Mouse (Mus musculus) heart, adult 2 months (tissue): Measurements from ENCODE around the gene Thegl. TPM values are rescaled to one million over a fixed set of nuclear protein-coding genes. Genes with fewer than 3 reads are reported as not detected.
A peak's percentile ranks its signal among the peaks of the same experiment; 100 is the strongest.

Experiments
- DNase-seq, 2 experiments: peaks; one replicate each; pipeline ENCODE4 v3.0.0; 2021
- H3K27ac ChIP-seq: fragments of 200-600 bp; 2 replicates; pipeline ENCODE4 v1.8.1; 2022
- H3K27me3 ChIP-seq: fragments of 200-500 bp; 2 replicates; pipeline ENCODE4 v1.6.1; 2012; ENCODE audit warnings: mild to moderate bottlenecking, low read length, inconsistent platforms, mixed read lengths; ENCODE audit not compliant: control insufficient read depth, insufficient read depth
- H3K36me3 ChIP-seq: fragments of 200-500 bp; 2 replicates; pipeline ENCODE4 v1.6.1; 2012; ENCODE audit warnings: low read length, inconsistent platforms; ENCODE audit not compliant: control insufficient read depth, insufficient read depth
- H3K4me1 ChIP-seq: fragments of 200-500 bp; 2 replicates; pipeline ENCODE4 v1.6.1; 2011; ENCODE audit warnings: low read length; ENCODE audit not compliant: control insufficient read depth, insufficient read depth
- H3K4me3 ChIP-seq: fragments of 200-600 bp; 2 replicates; pipeline ENCODE4 v1.8.1; 2022
- H3K79me2 ChIP-seq: fragments of 200-500 bp; replicated peaks from 2 replicates; pipeline ENCODE4 v1.6.1; 2012; ENCODE audit warnings: mild to moderate bottlenecking, inconsistent platforms, low read length, moderate library complexity, mixed read lengths; ENCODE audit not compliant: control insufficient read depth, insufficient read depth
- H3K9ac ChIP-seq: fragments of 200-500 bp; 2 replicates; pipeline ENCODE4 v1.6.1; 2012; ENCODE audit warnings: low read depth, mild to moderate bottlenecking, control low read depth, inconsistent platforms, low read length, mixed read lengths
- CTCF ChIP-seq: fragments of 200-600 bp; IDR thresholded peaks from 2 replicates; pipeline ENCODE4 v1.8.1; 2022; ENCODE audit warnings: antibody characterized with exemption, mild to moderate bottlenecking, moderate library complexity
- EP300 ChIP-seq: fragments of 200-500 bp; IDR thresholded peaks from 2 replicates; pipeline ENCODE4 v1.6.1; 2011; ENCODE audit warnings: low read depth, low read length, control low read depth; ENCODE audit not compliant: insufficient read depth
- POLR2A ChIP-seq: fragments of 200-500 bp; IDR thresholded peaks from 2 replicates; pipeline ENCODE4 v1.6.1; 2011; ENCODE audit warnings: mild to moderate bottlenecking, low read depth, low read length, control low read depth; ENCODE audit not compliant: insufficient read depth
- WGBS: fragments of 180-500 bp; shearing (Covaris S2); methylation state at CpG from one replicate; pipeline ENCODE4 v1.1.7; 2018; 5-methylcytosine and 5-hydroxymethylcytosine counted together
- intact Hi-C: fragments of 180-260 bp; cut with DNase I; formaldehyde crosslinking; loops from one replicate; pipeline ENCODE4 v1.15.1; 2025
- polyA plus RNA-seq: library from polyadenylated mRNA; depleted of rRNA; stranded (reverse); fragments of >200 nt; gene quantifications from 2 replicates; pipeline ENCODE4 v1.2.3, GENCODE M21; 2012
- total RNA-seq, 2 experiments: library from RNA; stranded (reverse); gene quantifications; 2 replicates each; pipeline ENCODE4 v1.2.3; 2021

The Thegl gene
- total and polyA plus RNA-seq, 3 experiments: 0.25 TPM; not detected in 2

DNA sequence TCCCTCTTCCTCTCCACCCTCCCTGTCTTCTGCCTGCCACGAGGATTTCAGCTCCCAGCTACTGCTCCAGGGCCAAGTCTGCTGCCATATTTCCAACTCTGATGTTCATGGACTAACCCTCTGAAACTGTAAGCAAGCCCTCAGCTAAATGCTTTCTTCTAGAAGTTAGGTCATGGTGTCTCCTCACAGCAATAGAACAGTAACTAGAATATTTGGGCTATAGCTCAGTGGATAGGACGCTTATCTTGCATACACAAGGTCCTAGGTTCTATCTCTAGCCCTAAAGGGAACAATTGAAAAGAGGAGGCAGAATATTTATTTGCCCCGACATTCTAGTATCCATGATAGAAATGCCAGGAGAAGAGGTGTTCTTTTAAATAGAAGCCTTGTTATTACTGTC is 83.1 kb downstream of the Thegl start:
- Histone ChIP-seq H3K79me2 (no peaks in the 10 kb centered on the region), H3K36me3 (peaks cover 7% of the 10 kb centered on the region; the same call in 1 of the 2 replicates), H3K27ac (no peak overlapping the region; the same call in 1 of the 2 replicates), H3K4me1 (peaks cover 4% of the 10 kb centered on the region), H3K4me3 (no peak overlapping the region), H3K27me3 (no peaks in the 10 kb centered on the region), H3K9ac (no peak overlapping the region)
- DNase-seq: no peak
- no peak for TF ChIP-seq EP300
- no peak for TF ChIP-seq POLR2A
- no peak for TF ChIP-seq CTCF
- 78% methylated on average over 3 of the region's 3 CpGs for WGBS
- intact Hi-C loops: no loop called here

DNA sequence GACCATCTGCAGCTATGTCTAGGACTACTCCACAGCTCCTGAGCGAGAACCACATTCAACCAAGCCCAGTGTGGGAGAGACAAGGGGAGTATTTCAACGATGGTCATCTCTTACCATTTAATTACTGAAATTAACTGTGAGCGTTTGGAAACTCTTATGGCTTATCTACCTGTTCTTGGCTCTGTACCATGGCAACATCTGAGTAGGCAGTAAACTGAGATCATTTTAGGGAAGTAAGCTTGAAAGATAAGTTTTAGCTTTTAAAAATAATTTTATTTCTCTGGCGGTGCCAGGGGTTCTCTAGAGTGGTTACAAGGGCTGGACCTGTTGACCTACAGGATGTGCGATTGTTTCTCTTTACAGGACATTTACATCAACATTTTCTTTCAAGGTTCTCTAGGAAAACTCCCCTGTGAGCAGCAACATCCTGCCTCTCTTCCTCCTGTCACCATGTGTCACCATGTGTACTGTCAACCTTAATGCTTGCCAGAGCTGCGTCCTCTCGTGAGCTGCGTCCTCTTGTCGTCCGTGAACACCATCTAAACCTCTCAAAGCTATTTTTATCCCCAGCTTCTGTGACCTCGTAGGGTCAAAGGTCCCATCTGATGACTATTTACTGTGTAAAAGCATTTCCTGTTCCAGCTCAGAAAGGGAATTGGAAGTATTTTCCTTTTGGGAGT is 83.6 kb downstream of the Thegl start:
- TF ChIP-seq CTCF (no peak), EP300 (0 out of 2 replicates have a peak, but pooled peaks have one; percentile 27), POLR2A (no peak)
- intact Hi-C loops: no loop called here
- H3K27ac ChIP-seq: peak overlapping the region; percentile 47
- H3K4me3 ChIP-seq: no peak overlapping the region
- 21% methylated on average over 11 of the region's 11 CpGs for WGBS
- peaks cover 7% of the 10 kb centered on the region for H3K36me3 ChIP-seq
- H3K9ac ChIP-seq: no peak overlapping the region
- no peaks in the 10 kb centered on the region for H3K79me2 ChIP-seq
- DNase-seq: peak in 1 of 2 experiments; percentile 60
- no peaks in the 10 kb centered on the region for H3K27me3 ChIP-seq
- peaks cover 4% of the 10 kb centered on the region for H3K4me1 ChIP-seq

DNA sequence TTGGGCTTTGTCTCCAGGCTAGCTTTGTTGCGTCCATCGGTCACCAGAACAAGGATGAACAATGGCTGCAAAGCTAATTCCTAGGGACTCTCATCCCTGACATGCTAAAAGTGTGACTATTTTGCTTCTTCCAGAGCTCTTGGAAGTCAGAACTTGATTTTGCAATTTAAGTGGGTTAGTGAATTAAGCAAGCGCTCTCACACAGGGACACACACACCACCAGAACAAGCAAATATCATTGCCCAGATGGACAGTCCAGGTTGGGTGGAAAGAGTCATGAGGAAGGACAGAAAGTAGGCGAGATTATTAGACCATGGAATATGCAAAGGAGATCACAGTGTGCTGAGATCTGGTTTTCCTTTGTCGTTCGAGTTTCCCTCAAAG is 84.2 kb downstream of the Thegl start:
- H3K27ac ChIP-seq: peak overlapping the region; percentile 47
- H3K27me3 ChIP-seq: no peaks in the 10 kb centered on the region
- no peak for DNase-seq
- H3K36me3 ChIP-seq: peaks cover 7% of the 10 kb centered on the region
- H3K4me3 ChIP-seq: no peak overlapping the region
- intact Hi-C loops: no loop called here
- no peaks in the 10 kb centered on the region for H3K79me2 ChIP-seq
- peaks cover 4% of the 10 kb centered on the region for H3K4me1 ChIP-seq
- TF ChIP-seq POLR2A (no peak), CTCF (no peak), EP300 (no peak)
- WGBS: 65% methylated on average over 6 of the region's 6 CpGs
- H3K9ac ChIP-seq: no peak overlapping the region

DNA sequence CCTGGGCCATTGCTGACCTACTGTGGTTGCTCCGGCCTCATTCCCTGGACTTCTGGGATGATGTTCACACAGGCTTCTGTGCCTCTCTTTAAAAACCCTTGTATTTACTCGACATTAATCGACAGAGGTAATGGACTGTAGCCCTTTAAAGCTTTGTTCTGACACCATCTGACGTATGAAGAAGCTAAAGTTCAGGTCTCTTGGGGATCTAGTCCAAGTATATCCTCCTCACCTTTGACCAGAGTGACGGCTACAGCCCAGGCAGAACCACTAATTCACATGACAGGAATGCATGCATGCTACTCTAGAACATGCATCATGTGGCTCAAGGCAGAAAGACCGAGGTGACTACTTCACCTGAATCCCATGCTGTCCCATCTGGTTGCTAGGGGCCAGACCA is 84.9 kb downstream of the Thegl start:
- Histone ChIP-seq H3K79me2 (no peaks in the 10 kb centered on the region), H3K27ac (no peak overlapping the region; the same call in 1 of the 2 replicates), H3K27me3 (no peaks in the 10 kb centered on the region), H3K36me3 (peaks cover 7% of the 10 kb centered on the region), H3K4me3 (no peak overlapping the region), H3K4me1 (peaks cover 4% of the 10 kb centered on the region), H3K9ac (no peak overlapping the region)
- intact Hi-C loops: no loop called here
- TF ChIP-seq CTCF: no peak
- TF ChIP-seq POLR2A: no peak
- TF ChIP-seq EP300: no peak
- WGBS: 84% methylated on average over 6 of the region's 6 CpGs
- DNase-seq: no peak

DNA sequence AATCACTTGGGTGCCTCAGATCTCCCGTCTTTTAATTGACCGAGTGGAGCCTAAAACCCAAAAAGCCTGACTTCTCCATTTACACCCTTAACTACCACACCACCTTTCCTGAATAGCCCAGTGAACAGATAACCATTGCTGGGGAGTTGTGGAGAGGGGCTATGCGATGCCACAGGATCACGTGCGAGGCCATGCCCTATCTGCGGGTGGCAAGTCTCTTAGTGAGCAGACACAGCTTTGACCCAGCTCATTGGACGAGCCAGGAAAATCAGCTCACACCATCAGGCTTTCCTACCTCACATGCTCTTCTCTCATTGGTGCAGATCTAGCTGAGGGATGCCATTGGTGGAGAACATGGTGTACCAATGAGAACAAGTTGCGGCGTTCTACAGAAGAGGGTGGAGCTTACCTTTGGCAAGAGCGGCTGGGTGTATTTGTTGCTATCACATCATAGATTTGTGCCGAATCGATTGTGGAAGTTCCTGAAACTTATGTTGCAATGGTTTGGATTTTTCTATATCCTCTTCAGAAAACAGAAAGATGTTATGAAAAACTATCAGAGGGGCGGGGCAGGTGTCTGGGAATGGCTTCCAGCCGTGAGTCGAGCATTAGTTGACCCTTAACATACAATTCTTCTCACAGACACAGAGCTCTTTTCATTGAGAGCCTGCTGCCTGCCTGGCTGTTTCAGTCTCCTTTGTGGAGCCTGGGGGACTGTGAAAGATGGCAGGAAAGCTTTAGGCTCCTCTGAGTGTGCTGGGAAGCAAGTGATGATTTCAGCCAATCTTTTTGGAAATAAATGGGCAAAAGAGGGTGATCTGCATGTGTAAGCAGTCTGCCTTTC is 86.9 kb downstream of the Thegl start:
- intact Hi-C loops: no loop called here
- H3K4me3 ChIP-seq: no peak overlapping the region
- no peak for TF ChIP-seq CTCF
- no peak for TF ChIP-seq EP300
- TF ChIP-seq POLR2A: no peak
- peaks cover 4% of the 10 kb centered on the region for H3K4me1 ChIP-seq
- peaks cover 7% of the 10 kb centered on the region for H3K36me3 ChIP-seq
- DNase-seq: no peak
- H3K27ac ChIP-seq: no peak overlapping the region
- H3K9ac ChIP-seq: no peak overlapping the region
- no peaks in the 10 kb centered on the region for H3K79me2 ChIP-seq
- WGBS: 81% methylated on average over 15 of the region's 15 CpGs
- no peaks in the 10 kb centered on the region for H3K27me3 ChIP-seq
